Mouse (Mus musculus): ENCODE measurements around the gene Ptpn11.
"Not testable (repeated sequence)": the region's sequence is repeated elsewhere in the genome, so short reads cannot be mapped to it uniquely, and the experiment has no call there.

Ptpn11 gene

GRCm38 (mm10) chr5:121190836-121191583 lies at the start of gene Ptpn11:
TSS of gene Ptpn11 (minus strand) at chr5:121191397.
- DNase-seq (ENCODE audit: low spot score in 2 of 2) = peak; percentile 73 to 81

GRCm38 (mm10) chr5:121239846-121240245 lies 48.6 kb upstream of the Ptpn11 start:
- DNase-seq (ENCODE audit: low spot score in 2 of 2) = no peak

- DNase-seq (ENCODE audit: low spot score in 2 of 2) = no peak
Observed at GRCm38 (mm10) chr5:121238208-121238607, 47.0 kb upstream of the Ptpn11 start.

GRCm38 (mm10) chr5:121236171-121236570 lies 45.0 kb upstream of the Ptpn11 start:
- no peak for DNase-seq (ENCODE audit: low spot score in 2 of 2)

- no peak for DNase-seq (ENCODE audit: low spot score in 2 of 2)
Observed at GRCm38 (mm10) chr5:121233726-121234125, 42.5 kb upstream of the Ptpn11 start.

- no peak for DNase-seq (ENCODE audit: low spot score in 2 of 2)
Observed at GRCm38 (mm10) chr5:121232789-121233188, 41.6 kb upstream of the Ptpn11 start.

GRCm38 (mm10) chr5:121230811-121231210 lies 39.6 kb upstream of the Ptpn11 start:
- no peak for DNase-seq (ENCODE audit: low spot score in 2 of 2)

- DNase-seq (ENCODE audit: low spot score in 2 of 2) = no peak
Observed at GRCm38 (mm10) chr5:121229182-121229581, 38.0 kb upstream of the Ptpn11 start.

GRCm38 (mm10) chr5:121227330-121227729 lies 36.1 kb upstream of the Ptpn11 start:
- not testable (repeated sequence) for DNase-seq (ENCODE audit: low spot score in 2 of 2)

- DNase-seq (ENCODE audit: low spot score in 2 of 2) = no peak
Observed at GRCm38 (mm10) chr5:121226845-121227244, 35.6 kb upstream of the Ptpn11 start.

- DNase-seq (ENCODE audit: low spot score in 2 of 2) = no peak
Observed at GRCm38 (mm10) chr5:121226406-121226805, 35.2 kb upstream of the Ptpn11 start.

GRCm38 (mm10) chr5:121225854-121226253 lies 34.7 kb upstream of the Ptpn11 start:
- DNase-seq (ENCODE audit: low spot score in 2 of 2) = no peak

- no peak for DNase-seq (ENCODE audit: low spot score in 2 of 2)
Observed at GRCm38 (mm10) chr5:121224856-121225255, 33.7 kb upstream of the Ptpn11 start.

- DNase-seq (ENCODE audit: low spot score in 2 of 2) = not testable (repeated sequence)
Observed at GRCm38 (mm10) chr5:121224020-121224419, 32.8 kb upstream of the Ptpn11 start.

GRCm38 (mm10) chr5:121221328-121221850 lies 30.2 kb upstream of the Ptpn11 start:
- DNase-seq (ENCODE audit: low spot score in 2 of 2) = no peak

GRCm38 (mm10) chr5:121220732-121221301 lies 29.6 kb upstream of the Ptpn11 start:
- peak in 1 of 2 experiments; percentile 14 for DNase-seq (ENCODE audit: low spot score in 2 of 2)

- peak; percentile 95 to 97 for DNase-seq (ENCODE audit: low spot score in 2 of 2)
Observed at GRCm38 (mm10) chr5:121219980-121220731, 29.0 kb upstream of the Ptpn11 start, which contains the start of gene Hectd4. TSS of gene Hectd4 (plus strand) at chr5:121220219.

GRCm38 (mm10) chr5:121219190-121219589 lies 28.0 kb upstream of the Ptpn11 start:
- DNase-seq (ENCODE audit: low spot score in 2 of 2) = peak in 1 of 2 experiments; percentile 16

GRCm38 (mm10) chr5:121217313-121217634 lies 26.1 kb upstream of the Ptpn11 start:
- DNase-seq (ENCODE audit: low spot score in 2 of 2) = no peak

- not testable (repeated sequence) for DNase-seq (ENCODE audit: low spot score in 2 of 2)
Observed at GRCm38 (mm10) chr5:121216584-121217312, 25.6 kb upstream of the Ptpn11 start.

GRCm38 (mm10) chr5:121216126-121216446 lies 24.9 kb upstream of the Ptpn11 start:
- DNase-seq (ENCODE audit: low spot score in 2 of 2) = no peak
